Mouse (Mus musculus) liver, embryonic 14.5 days (tissue): ENCODE data around the gene Iqca.

ENCODE experiments used
- CTCF ChIP-seq: IDR thresholded peaks from 2 replicates; pipeline ENCODE4 v1.5.1; 2016; ENCODE audit warnings: antibody characterized with exemption, low read depth, control low read depth
- EP300 ChIP-seq: IDR thresholded peaks from 2 replicates; pipeline ENCODE4 v1.6.1; 2016; ENCODE audit warnings: antibody characterized with exemption, low read depth

GRCm38 (mm10) chr1:90153099-90153744, at the start of gene Iqca:
- TF ChIP-seq CTCF (no peak), EP300 (no peak)
